Mouse (Mus musculus) retina, embryonic 14.5 days (tissue): ENCODE measurements around the gene Pgd.
"Not testable (repeated sequence)": the region's sequence is repeated elsewhere in the genome, so short reads cannot be mapped to it uniquely, and the experiment has no call there.

Source experiments
- DNase-seq: peaks from one replicate; pipeline ENCODE4 v3.0.0-alpha.2; 2015; ENCODE audit warnings: low spot score

The Pgd gene

DNA sequence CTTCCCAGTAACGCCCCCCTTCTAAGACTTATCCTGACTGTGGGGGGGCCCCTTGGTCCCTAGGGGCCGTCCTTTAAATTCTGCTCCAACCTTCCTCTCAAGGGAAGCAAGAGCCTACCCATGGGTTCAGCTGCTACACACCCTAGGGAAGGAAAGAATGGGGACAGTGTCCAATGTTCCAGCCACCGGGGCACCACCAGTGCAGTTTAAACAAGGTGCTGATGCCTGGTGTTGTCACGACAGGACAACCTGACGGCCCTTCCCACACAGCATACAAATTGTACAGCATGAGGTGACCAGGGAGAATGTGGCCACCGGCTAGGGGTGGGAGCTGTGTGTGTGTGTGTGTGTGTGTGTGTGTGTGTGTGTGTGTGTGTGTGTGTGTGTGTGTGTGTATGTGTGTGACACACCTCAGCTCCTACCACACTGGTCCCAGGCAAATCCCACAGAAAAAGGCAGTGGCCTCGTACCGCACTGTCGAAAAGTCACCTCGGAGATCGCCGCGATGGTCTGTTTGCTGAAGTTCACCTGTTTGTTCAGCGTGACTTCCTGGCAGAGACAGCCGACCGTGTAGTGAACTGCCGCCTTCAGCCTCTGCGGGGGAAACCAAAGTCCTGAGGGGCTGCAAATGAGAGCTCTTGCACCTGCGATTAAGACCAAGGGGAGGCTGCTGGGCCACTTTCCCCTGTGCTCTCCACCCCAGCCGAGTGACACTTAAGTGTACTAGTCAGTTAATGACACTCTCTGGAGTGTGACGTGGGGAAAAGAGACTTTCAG, 34.6 kb downstream of the Pgd start:
- DNase-seq: no peak

DNA sequence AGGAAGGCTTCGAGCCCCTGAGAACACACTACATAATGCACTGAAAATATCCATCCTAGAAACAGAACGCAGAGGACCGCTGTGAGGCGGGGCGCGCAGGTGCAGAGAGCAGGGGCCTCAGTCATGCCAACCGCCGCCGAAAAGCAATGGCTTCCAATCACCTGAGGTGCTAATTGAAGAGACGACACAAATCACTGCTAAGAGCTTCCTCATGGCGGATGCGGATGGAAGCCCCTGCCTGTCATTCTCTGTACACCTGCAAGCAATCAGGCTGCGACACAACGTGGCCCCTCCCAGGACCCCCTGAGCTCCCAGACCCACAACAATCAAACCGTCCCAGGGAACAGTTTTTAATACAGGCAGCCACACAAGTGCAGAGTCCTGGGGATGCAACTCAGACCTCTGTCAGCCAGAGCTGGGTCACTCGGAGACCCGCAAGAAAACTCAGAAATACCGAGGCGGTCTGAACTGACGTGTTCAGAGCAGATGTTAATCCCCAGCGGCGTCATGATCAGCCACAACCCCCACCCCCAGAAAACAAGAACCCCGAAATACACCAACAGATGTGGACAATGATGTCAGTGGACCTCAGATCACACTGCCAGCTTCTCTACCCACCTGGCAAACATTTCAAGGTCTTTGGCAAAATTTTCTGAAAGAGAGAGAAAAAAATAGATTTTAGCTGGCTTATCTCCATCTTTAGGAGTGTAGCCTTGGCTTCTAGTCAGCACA, 35.4 kb downstream of the Pgd start:
- no peak for DNase-seq

DNA sequence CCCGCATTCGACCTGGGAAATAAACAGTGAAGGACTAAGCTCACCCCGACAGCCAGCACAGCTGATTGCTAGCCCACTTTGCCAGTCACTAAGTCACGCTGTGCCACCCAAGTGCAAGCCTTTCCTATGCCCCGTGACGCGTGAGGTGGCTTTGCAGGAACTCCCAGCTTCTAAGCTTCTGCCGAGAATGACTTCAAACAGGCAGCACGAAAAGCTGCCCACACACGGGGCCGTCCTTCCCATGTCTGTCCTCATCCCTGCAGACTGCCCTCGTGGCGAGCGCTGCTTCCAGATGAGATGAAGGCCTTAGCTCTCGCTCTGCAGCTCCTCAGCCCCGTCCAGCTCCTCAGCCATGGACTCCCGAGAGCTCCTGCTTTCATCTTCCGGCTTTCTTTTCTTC, 38.1 kb downstream of the Pgd start:
- DNase-seq: no peak

DNA sequence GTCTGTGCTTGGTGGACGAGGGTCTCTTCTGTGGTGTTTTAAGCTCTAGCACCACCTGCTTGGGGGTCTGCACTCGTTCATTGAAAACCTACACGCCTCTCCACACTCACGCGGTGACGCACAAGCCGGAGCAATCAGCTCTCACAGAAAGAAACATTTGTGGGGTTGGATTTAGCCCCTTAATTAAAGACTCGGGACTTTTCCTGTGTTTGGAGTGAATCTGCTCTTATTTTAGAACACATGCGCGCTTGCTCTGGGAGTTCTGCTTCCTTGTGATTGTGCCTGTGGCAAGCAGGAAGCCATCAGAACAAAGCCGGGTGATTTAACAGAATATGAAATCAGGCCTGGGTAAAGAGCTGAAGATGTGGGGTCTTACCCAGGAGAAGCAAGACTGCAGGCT, 39.9 kb downstream of the Pgd start, which contains the start of gene Cort:
TSS of gene Cort (minus strand) at position 101 of the 400 bp plus-strand sequence.
- no peak for DNase-seq

DNA sequence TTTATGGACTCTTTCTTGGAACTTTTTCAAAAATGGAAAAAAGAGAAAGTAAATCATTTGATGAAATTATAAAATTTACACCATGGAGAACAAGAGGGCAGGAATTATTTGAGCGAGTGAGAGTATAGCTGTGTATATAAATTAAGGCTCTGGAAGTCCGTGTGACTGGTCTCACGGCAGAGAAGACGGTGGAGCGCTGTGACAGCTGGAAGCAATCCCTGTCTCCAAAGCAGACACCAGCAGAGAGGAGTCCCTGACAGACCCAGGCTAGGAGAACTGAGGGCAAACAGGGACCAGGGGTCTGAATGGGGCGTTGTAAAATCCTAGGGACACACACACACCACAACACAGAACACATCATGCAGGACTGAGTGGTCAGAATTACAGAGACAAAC, 40.5 kb downstream of the Pgd start:
- DNase-seq: no peak

DNA sequence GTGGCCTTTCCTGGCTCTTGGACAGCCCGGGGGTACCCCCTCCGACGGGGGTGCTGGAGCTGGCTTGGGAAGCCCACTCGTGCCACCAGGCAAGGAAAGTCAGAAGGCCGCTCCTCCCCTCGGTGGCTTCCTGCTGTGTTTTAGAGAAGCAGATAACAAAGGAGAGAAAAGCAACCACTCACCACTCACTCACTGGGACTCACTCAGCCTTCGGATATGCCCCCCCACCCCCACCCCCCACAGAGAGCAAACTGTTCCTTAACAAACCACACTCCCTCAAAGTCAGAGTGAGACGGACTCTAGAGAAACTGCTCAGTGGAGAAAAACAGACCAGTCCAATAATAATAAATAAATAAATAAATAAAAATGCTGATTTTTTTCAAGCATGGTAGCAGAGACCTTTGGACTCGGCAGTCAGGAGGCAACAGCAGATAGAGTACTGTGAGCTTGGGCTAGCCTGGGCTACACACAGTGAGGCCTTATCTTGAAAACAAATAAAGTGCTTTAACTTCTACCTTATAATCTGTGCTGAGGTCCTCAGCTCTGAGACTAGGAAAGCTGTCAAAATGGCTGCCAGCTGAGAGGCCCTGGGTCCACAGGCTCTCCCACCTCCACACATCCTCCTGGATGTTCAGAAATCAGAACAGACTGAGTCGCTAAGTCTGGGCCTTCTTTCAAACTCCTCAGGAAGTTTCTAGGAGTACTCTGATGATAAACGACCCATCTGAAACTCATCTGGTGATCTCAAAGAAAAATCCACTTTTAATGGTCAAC, 41.0 kb downstream of the Pgd start:
- DNase-seq: no peak

DNA sequence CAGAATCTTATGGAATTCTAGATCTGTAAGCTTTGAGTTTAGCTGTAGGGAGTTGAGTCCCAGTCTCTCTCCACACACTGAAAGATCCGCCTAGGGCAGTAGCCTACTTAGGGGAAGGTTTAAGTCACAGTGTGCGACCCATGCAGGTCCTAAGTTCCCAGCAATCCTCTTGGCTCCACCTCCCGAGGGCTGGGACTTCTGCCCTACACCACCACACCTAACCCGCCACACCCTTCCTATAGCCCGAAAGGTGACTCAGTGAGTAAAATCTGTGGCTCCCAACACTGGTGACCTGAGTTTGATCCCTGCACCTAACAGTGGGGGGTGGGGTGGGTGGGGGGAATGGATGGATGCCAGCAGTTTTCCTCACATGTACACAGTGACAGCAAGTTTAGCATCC, 43.1 kb downstream of the Pgd start:
- no peak for DNase-seq

DNA sequence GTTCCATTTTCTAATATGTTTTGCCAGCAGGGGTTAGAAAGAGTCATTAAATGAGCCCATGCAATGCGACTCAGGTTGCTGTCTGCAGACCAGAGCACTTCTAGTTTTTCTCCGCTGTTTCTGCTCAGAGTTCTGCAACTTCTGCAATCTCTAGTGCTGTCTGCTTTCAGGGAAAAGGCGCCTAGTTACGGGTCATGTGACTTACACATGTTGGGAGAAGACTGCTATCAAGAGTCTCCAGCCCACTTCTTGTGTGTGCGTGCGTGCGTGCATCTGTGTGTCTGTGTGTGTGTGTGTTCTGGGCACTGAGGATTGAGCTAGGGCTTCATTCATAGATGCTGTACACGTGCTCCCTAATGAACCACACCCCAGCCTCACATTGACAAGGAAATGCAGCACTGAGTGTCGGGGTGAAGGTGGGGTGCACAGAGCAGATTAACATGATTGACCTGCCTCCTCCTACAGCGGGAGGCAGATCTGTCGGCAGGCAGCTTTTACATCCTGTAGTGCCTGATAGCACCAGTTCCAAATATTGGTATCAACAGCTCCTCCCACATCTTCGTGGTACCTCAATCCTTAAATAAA, 46.5 kb downstream of the Pgd start:
- DNase-seq: not testable (repeated sequence)

DNA sequence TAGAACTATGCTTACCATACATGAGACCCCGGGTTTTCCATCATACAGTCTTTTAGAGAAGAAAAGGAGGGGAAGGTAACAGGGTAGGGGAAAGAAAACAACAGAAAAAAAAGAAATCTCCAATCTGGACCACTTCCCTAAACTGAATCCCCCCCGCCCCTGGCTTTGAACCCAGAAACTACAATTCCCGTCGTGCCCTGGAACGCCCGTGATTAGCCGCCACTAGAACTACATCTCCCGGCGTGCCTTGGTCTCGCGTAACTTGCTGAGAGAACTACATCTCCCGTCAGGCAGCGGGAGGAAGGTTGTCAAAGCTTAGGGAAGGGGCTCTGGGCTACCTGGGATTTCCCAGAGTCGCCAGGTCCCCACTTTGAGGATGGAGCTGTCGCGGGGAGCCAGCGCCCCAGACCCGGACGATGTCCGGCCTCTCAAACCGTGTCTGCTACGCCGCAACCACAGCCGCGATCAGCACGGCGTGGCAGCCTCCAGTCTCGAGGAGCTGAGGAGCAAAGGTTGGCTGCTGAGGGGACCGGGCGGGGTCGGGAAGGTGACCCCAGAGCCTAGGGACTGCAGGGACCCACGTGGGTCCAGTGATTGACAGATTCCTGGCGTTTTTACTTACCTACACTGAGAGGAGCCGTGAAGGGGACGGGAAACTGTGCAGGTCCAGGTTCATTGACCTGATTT, 62.6 kb downstream of the Pgd start, which contains the start of gene Dffa:
TSS of gene Dffa (plus strand) at position 272 of the 687 bp plus-strand sequence.
- peak; percentile 94 for DNase-seq

DNA sequence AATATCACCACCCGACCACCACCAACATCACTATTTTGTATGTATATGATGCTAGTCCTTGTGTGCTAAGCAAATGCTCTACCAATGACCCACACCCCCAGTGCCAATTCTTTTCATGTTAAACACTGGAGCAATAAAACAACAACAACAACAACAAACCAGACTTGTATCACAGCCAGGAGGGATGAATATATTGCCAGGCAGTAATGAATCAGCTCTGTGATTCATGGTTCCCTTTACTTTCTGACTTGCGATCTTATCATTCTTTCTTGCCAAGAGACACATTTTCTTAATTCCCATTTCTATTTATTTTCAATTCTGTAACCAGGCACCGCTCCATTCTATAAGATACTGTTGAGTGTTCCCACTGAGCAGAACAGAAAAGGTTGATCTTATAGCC, 65.1 kb downstream of the Pgd start:
- no peak for DNase-seq

DNA sequence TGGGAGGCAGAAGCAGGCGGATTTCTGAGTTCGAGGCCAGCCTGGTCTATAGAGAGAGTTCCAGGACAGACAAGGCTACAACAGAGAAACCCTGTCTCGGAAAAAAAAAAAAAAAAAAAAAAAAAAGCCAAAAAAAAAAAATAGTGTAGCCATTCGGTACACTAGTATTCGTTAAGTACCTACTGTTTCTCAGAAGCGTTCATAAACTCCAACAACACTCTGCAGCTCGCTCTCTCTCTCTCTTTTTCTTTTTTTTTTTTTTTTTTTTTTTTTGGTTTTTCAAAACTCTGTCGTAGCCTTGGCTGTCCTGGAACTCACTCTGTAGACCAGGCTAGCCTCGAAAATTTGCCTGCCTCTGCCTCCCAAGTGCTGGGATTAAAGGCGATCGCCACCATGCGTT, 66.1 kb downstream of the Pgd start:
- not testable (repeated sequence) for DNase-seq
